Mouse (Mus musculus): Measurements from ENCODE around the gene Tubb2b. TPM values are rescaled to one million over a fixed set of nuclear protein-coding genes. Genes with fewer than 3 reads are reported as not detected.

Tubb2b gene
- polyA plus RNA-seq, 1 experiment = 15.1 TPM

- peaks cover 3% of the 10 kb centered on the region for H3K27me3 ChIP-seq (ENCODE audit: control insufficient read depth, insufficient read depth, low read length)
- H3K4me1 ChIP-seq (ENCODE audit: control insufficient read depth, insufficient read depth, insufficient read length) = peaks cover 10% of the 10 kb centered on the region; the same call in 1 of the 2 replicates
- no peak overlapping the region for H3K27ac ChIP-seq (ENCODE audit: insufficient read depth, low read length)
- TF ChIP-seq POLR2A (IDR thresholded peaks at IDR 0.05; ENCODE audit: low read depth, low read length) = no peak
- TF ChIP-seq CTCF (IDR thresholded peaks at IDR 0.05; ENCODE audit: extremely low read depth, insufficient read depth, insufficient read length, insufficient replicate concordance) = no peak
- H3K4me3 ChIP-seq (ENCODE audit: extremely low read depth, insufficient read depth, insufficient read length) = peak overlapping the region; percentile 66
- H3K36me3 ChIP-seq (ENCODE audit: control insufficient read depth, insufficient read depth, low read length) = no peaks in the 10 kb centered on the region
- WGBS = 1% methylated on average over 24 of the region's 24 CpGs
- DNase-seq (ENCODE audit: low read depth in 1 of 2, low spot score in 2 of 2) = no peak
Measured at GRCm38 (mm10) chr13:34131011-34131707, 893 bp upstream of the Tubb2b start.

GRCm38 (mm10) chr13:34129485-34130225 is 611 bp downstream of the Tubb2b start:
- Histone ChIP-seq H3K4me3 (ENCODE audit: extremely low read depth, insufficient read depth, insufficient read length) (peak overlapping the region; percentile 66), H3K27ac (ENCODE audit: insufficient read depth, low read length) (no peak overlapping the region; the same call in 1 of the 2 replicates), H3K36me3 (ENCODE audit: control insufficient read depth, insufficient read depth, low read length) (no peaks in the 10 kb centered on the region), H3K27me3 (ENCODE audit: control insufficient read depth, insufficient read depth, low read length) (peaks cover 3% of the 10 kb centered on the region), H3K4me1 (ENCODE audit: control insufficient read depth, insufficient read depth, insufficient read length) (peaks cover 10% of the 10 kb centered on the region; the same call in 1 of the 2 replicates)
- under 1% methylated on average over 31 of the region's 31 CpGs for WGBS
- DNase-seq (ENCODE audit: low read depth in 1 of 2, low spot score in 2 of 2) = peak; percentile 31 to 39
- TF ChIP-seq CTCF (IDR thresholded peaks at IDR 0.05; ENCODE audit: extremely low read depth, insufficient read depth, insufficient read length, insufficient replicate concordance) (no peak), POLR2A (IDR thresholded peaks at IDR 0.05; ENCODE audit: low read depth, low read length) (no peak)

DNA sequence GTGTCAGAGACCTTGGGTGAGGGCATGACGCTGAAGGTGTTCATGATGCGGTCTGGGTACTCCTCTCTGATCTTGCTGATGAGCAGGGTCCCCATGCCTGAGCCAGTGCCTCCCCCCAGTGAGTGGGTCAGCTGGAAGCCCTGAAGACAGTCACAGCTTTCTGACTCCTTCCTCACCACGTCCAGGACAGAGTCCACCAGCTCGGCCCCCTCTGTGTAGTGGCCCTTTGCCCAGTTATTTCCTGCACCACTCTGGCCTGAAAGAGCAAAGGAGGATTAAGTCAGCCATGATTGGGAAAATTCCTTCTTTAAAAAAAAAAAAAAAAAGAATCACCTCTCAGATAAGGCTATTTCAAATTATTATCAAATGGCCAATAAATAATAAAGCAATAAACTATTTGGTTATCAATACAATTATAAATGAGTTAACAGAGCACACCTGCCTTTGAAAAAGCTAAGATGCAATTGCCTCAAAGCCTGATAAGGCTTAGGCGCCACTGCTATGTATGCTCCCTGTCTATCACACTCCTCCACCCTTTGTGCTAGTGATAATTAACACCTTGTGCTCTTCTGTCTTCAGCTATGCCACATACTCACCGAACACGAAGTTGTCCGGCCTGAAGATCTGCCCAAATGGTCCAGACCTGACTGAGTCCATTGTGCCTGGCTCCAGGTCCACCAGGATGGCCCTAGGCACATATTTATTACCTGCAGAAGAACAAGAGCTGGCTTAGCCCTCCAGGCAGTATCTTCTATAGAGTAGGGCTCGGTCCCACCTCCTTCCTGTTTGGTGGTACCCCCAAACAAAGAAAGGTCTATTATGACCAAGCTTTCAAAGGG is 1.8 kb downstream of the Tubb2b start:
- Histone ChIP-seq H3K27ac (ENCODE audit: insufficient read depth, low read length) (no peak overlapping the region), H3K27me3 (ENCODE audit: control insufficient read depth, insufficient read depth, low read length) (no peaks in the 10 kb centered on the region; the same call in 1 of the 2 replicates), H3K4me1 (ENCODE audit: control insufficient read depth, insufficient read depth, insufficient read length) (peaks cover 10% of the 10 kb centered on the region; the same call in 1 of the 2 replicates), H3K36me3 (ENCODE audit: control insufficient read depth, insufficient read depth, low read length) (no peaks in the 10 kb centered on the region), H3K4me3 (ENCODE audit: extremely low read depth, insufficient read depth, insufficient read length) (no peak overlapping the region)
- DNase-seq (ENCODE audit: low read depth in 1 of 2, low spot score in 2 of 2) = no peak
- WGBS = 85% methylated on average over 9 of the region's 9 CpGs
- no peak for TF ChIP-seq CTCF (IDR thresholded peaks at IDR 0.05; ENCODE audit: extremely low read depth, insufficient read depth, insufficient read length, insufficient replicate concordance)
- no peak for TF ChIP-seq POLR2A (IDR thresholded peaks at IDR 0.05; ENCODE audit: low read depth, low read length)

DNA sequence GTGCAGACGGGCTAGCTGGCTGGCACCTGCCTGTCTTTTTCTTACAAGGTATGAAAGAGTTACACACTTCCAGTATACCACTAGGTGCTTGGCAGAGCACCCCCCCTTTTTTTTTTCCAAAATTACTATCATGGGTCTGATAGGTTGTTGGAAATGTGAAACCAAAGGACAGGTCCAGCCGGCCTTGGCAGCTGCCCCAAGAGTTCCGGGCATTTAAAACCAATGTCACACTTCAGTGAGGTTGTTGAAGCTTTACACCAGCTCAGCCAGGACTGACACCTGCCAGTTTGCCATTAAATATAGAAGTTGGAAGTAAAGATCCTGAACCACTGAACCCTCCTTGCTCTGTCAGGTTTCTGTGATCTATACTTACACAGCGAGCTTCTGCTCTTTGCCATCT is 4.6 kb downstream of the Tubb2b start:
- Histone ChIP-seq H3K4me3 (ENCODE audit: extremely low read depth, insufficient read depth, insufficient read length) (no peak overlapping the region), H3K27me3 (ENCODE audit: control insufficient read depth, insufficient read depth, low read length) (no peaks in the 10 kb centered on the region), H3K36me3 (ENCODE audit: control insufficient read depth, insufficient read depth, low read length) (no peaks in the 10 kb centered on the region), H3K4me1 (ENCODE audit: control insufficient read depth, insufficient read depth, insufficient read length) (peaks cover 6% of the 10 kb centered on the region; the same call in 1 of the 2 replicates), H3K27ac (ENCODE audit: insufficient read depth, low read length) (no peak overlapping the region)
- DNase-seq (ENCODE audit: low read depth in 1 of 2, low spot score in 2 of 2) = no peak
- WGBS = 77% methylated on average over 4 of the region's 4 CpGs
- no peak for TF ChIP-seq POLR2A (IDR thresholded peaks at IDR 0.05; ENCODE audit: low read depth, low read length)
- TF ChIP-seq CTCF (IDR thresholded peaks at IDR 0.05; ENCODE audit: extremely low read depth, insufficient read depth, insufficient read length, insufficient replicate concordance) = no peak

GRCm38 (mm10) chr13:34120536-34120935 is 9.7 kb downstream of the Tubb2b start:
- Histone ChIP-seq H3K4me1 (ENCODE audit: control insufficient read depth, insufficient read depth, insufficient read length) (peaks cover 11% of the 10 kb centered on the region; the same call in 1 of the 2 replicates), H3K4me3 (ENCODE audit: extremely low read depth, insufficient read depth, insufficient read length) (no peak overlapping the region), H3K27ac (ENCODE audit: insufficient read depth, low read length) (no peak overlapping the region), H3K27me3 (ENCODE audit: control insufficient read depth, insufficient read depth, low read length) (no peaks in the 10 kb centered on the region), H3K36me3 (ENCODE audit: control insufficient read depth, insufficient read depth, low read length) (no peaks in the 10 kb centered on the region)
- 90% methylated on average over 2 of the region's 2 CpGs for WGBS
- no peak for TF ChIP-seq CTCF (IDR thresholded peaks at IDR 0.05; ENCODE audit: extremely low read depth, insufficient read depth, insufficient read length, insufficient replicate concordance)
- TF ChIP-seq POLR2A (IDR thresholded peaks at IDR 0.05; ENCODE audit: low read depth, low read length) = no peak
- no peak for DNase-seq (ENCODE audit: low read depth in 1 of 2, low spot score in 2 of 2)

DNA sequence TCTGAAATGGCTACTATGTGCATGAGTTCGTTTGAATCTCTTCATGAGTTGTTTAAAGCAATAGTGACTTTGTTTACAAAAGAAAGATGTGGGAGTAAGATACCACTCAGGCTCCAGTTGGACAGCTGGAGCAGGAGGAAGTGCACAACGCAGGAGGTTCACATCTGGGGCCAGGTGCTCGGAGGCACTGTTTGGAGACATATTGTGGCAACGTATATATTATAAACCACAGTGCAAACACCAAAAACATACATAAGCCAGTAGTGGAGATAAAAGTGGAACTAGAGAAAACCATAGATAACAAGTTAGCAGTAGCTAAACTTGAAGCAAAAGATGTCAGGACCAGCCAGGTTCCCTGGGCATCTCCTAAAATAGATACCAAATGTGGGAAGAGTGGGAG is 10.9 kb downstream of the Tubb2b start:
- H3K4me1 ChIP-seq (ENCODE audit: control insufficient read depth, insufficient read depth, insufficient read length) = peaks cover 11% of the 10 kb centered on the region; the same call in 1 of the 2 replicates
- H3K4me3 ChIP-seq (ENCODE audit: extremely low read depth, insufficient read depth, insufficient read length) = no peak overlapping the region
- H3K36me3 ChIP-seq (ENCODE audit: control insufficient read depth, insufficient read depth, low read length) = no peaks in the 10 kb centered on the region
- no peak for DNase-seq (ENCODE audit: low read depth in 1 of 2, low spot score in 2 of 2)
- no peak for TF ChIP-seq POLR2A (IDR thresholded peaks at IDR 0.05; ENCODE audit: low read depth, low read length)
- TF ChIP-seq CTCF (IDR thresholded peaks at IDR 0.05; ENCODE audit: extremely low read depth, insufficient read depth, insufficient read length, insufficient replicate concordance) = no peak
- H3K27me3 ChIP-seq (ENCODE audit: control insufficient read depth, insufficient read depth, low read length) = no peaks in the 10 kb centered on the region
- WGBS = 15% methylated on average over 4 of the region's 4 CpGs
- no peak overlapping the region for H3K27ac ChIP-seq (ENCODE audit: insufficient read depth, low read length)

Data from spleen, adult 2 months (tissue).